9 mouse cellular contexts compared by ENCODE assay signal in genomic region chr19:37703902-37704509, GRCm38 (mm10). TPM values are rescaled to one million over a fixed set of nuclear protein-coding genes. Genes with fewer than 3 reads are reported as not detected.
DNase-seq lines count a peak whose midpoint lies in the region; ATAC-seq and TF ChIP-seq lines count a peak whose summit lies in the region.
"Had no signal": no experiment of that assay in that cellular context is flagged by ENCODE, and none has a peak within 500 bp of the region (broad histone marks: within the 10 kb centered on the region; RNA-seq: fewer than 3 reads in every experiment).

No protein-coding gene starts in this region.

- peaks cover 0 to 3% of the 10 kb centered on the region in 2 experiments; a peak in 2 of 4 replicates for H3K27me3 ChIP-seq in MEL (ENCODE audit: control insufficient read depth in 1 of 2, insufficient read depth in 2 of 2, low read length in 2 of 2)
- H3K27me3 ChIP-seq in forebrain, embryonic 13.5 days: peaks cover 66% of the 10 kb centered on the region
- H3K27me3 ChIP-seq in hindbrain, embryonic 15.5 days: peaks cover 48% of the 10 kb centered on the region
- peaks cover 7% of the 10 kb centered on the region; the same call in 1 of the 2 replicates for H3K27me3 ChIP-seq in small intestine, adult 2 months (ENCODE audit: control insufficient read depth, insufficient read depth, low read length)

- no peaks in the 10 kb centered on the region for H3K9me3 ChIP-seq in MEL (replicated peaks; ENCODE audit: insufficient read depth, low read length)
- no peaks in the 10 kb centered on the region for H3K9me3 ChIP-seq in forebrain, embryonic 13.5 days (replicated peaks)
- no peaks in the 10 kb centered on the region for H3K9me3 ChIP-seq in hindbrain, embryonic 15.5 days

- peak; percentile 41; the same call in 1 of the 2 replicates for ATAC-seq in forebrain, embryonic 13.5 days
- ATAC-seq in hindbrain, embryonic 15.5 days (ENCODE audit: low FRiP score, low read depth): peak; percentile 54; the same call in 1 of the 2 replicates
- no peak; the same call in 1 of the 2 replicates for ATAC-seq in monocyte, adult 5-6 weeks (replicated peaks; ENCODE audit: insufficient number of reproducible peaks, low FRiP score, low TSS enrichment, poor library complexity, severe bottlenecking)

- peak; percentile 61 for DNase-seq in MEL (ENCODE audit: low read depth, low spot score)
- DNase-seq in adrenal gland, postnatal 4 days (ENCODE audit: low spot score in 2 of 2): peak; percentile 38 to 50
- DNase-seq in left cerebral cortex, adult 18-20 months (ENCODE audit: low spot score in 2 of 2): peak; percentile 66 to 77
- DNase-seq in mesoderm, embryonic 11.5 days (ENCODE audit: low read depth, low spot score): peak; percentile 74

- H3K4me1 ChIP-seq in MEL (ENCODE audit: control insufficient read depth in 1 of 2, insufficient read depth in 2 of 2, low read length in 2 of 2): 0 out of 4 replicates have a peak, but pooled peaks cover 0 to 2% of the 10 kb centered on the region in 2 experiments
- peaks cover 3% of the 10 kb centered on the region for H3K4me1 ChIP-seq in forebrain, embryonic 13.5 days
- peaks cover 2% of the 10 kb centered on the region for H3K4me1 ChIP-seq in hindbrain, embryonic 15.5 days (replicated peaks)
- no peaks in the 10 kb centered on the region for H3K4me1 ChIP-seq in small intestine, adult 2 months (ENCODE audit: control insufficient read depth, insufficient read depth, insufficient read length, low read length)

- H3K27ac ChIP-seq in MEL (ENCODE audit: control insufficient read depth, low read depth, low read length): no peak overlapping the region
- no peak overlapping the region for H3K27ac ChIP-seq in forebrain, embryonic 13.5 days
- no peak overlapping the region for H3K27ac ChIP-seq in hindbrain, embryonic 15.5 days (replicated peaks)
- no peak overlapping the region for H3K27ac ChIP-seq in small intestine, adult 2 months (ENCODE audit: insufficient read depth, low read depth, low read length)

- peak; percentile 88 for TF ChIP-seq RAD21 in MEL (IDR thresholded peaks at IDR 0.05; ENCODE audit: low read depth, low read length)

- H3K4me2 ChIP-seq in forebrain, embryonic 13.5 days: no peak overlapping the region
- H3K4me2 ChIP-seq in hindbrain, embryonic 15.5 days: no peak overlapping the region

- no peak overlapping the region for H3K9ac ChIP-seq in MEL (ENCODE audit: control insufficient read depth, low read depth, low read length, poor library complexity, severe bottlenecking)
- H3K9ac ChIP-seq in forebrain, embryonic 13.5 days: no peak overlapping the region
- no peak overlapping the region for H3K9ac ChIP-seq in hindbrain, embryonic 15.5 days

- TF ChIP-seq CTCF in MEL (IDR thresholded peaks at IDR 0.05 in 2 of 3, conservative IDR thresholded peaks at IDR 0.05 in 1 of 3; ENCODE audit: control insufficient read depth in 1 of 3, insufficient read depth in 1 of 3, low read depth in 2 of 3, low read length in 3 of 3, poor library complexity in 1 of 3, severe bottlenecking in 1 of 3): peak; percentile 86 to 93 (median 93)
- TF ChIP-seq CTCF in small intestine, adult 2 months (IDR thresholded peaks at IDR 0.05; ENCODE audit: extremely low read depth, insufficient read length, insufficient replicate concordance, low read depth, low read length): peak; percentile 85; the same call in 1 of the 2 replicates

- no peaks in the 10 kb centered on the region for H3K79me2 ChIP-seq in MEL (ENCODE audit: control insufficient read depth, insufficient read depth, low read length, poor library complexity)

- peaks cover 0 to 2% of the 10 kb centered on the region in 2 experiments; a peak in 1 of 4 replicates for H3K36me3 ChIP-seq in MEL (ENCODE audit: control insufficient read depth in 1 of 2, insufficient read depth in 2 of 2, low read length in 2 of 2)
- no peaks in the 10 kb centered on the region for H3K36me3 ChIP-seq in forebrain, embryonic 13.5 days (ENCODE audit: poor library complexity, severe bottlenecking)
- no peaks in the 10 kb centered on the region for H3K36me3 ChIP-seq in hindbrain, embryonic 15.5 days
- no peaks in the 10 kb centered on the region for H3K36me3 ChIP-seq in small intestine, adult 2 months (ENCODE audit: control insufficient read depth, insufficient read depth, low read length)

- no peak overlapping the region for H3K4me3 ChIP-seq in MEL (ENCODE audit: control insufficient read depth in 1 of 2, insufficient read depth in 1 of 2, low read depth in 2 of 2, low read length in 2 of 2)
- H3K4me3 ChIP-seq in forebrain, embryonic 13.5 days: no peak overlapping the region
- no peak overlapping the region for H3K4me3 ChIP-seq in hindbrain, embryonic 15.5 days
- no peak overlapping the region for H3K4me3 ChIP-seq in small intestine, adult 2 months (ENCODE audit: low read depth, low read length)

- TF ChIP-seq POLR2A in MEL (IDR thresholded peaks at IDR 0.05; ENCODE audit: control insufficient read depth in 1 of 2, insufficient read depth in 1 of 2, low read depth in 1 of 2, low read length in 2 of 2, poor library complexity in 1 of 2): no peak
- TF ChIP-seq POLR2A in small intestine, adult 2 months (IDR thresholded peaks at IDR 0.05; ENCODE audit: low read depth, low read length): no peak

- WGBS in forebrain, embryonic 13.5 days: 14% methylated on average over 3 of the region's 3 CpGs
- 8% methylated on average over 3 of the region's 3 CpGs for WGBS in hindbrain, embryonic 15.5 days
- 5% methylated on average over 3 of the region's 3 CpGs for WGBS in small intestine, adult 2 months

- no peak for TF ChIP-seq EP300 in MEL (IDR thresholded peaks at IDR 0.05; ENCODE audit: low read depth in 1 of 2, low read length in 2 of 2)

TF ChIP-seq in MEL, 35 proteins besides CTCF, POLR2A, EP300 and RAD21:
- TF ChIP-seq ZC3H11A (IDR thresholded peaks at IDR 0.05; ENCODE audit: low read depth, low read length): peak; percentile 71
- TF ChIP-seq HCFC1 (IDR thresholded peaks at IDR 0.05; ENCODE audit: low read depth, low read length): no peak
- peak; percentile 92 for TF ChIP-seq SMC3 (IDR thresholded peaks at IDR 0.05; ENCODE audit: low read depth, low read length)

RNA-seq across cellular contexts. Expression of gene Cyp26a1, which starts 6.4 kb away (rescaled TPM):
- not detected in 2 replicates for total RNA-seq in MEL (2012; rRNA removed)
- not detected for polyA plus RNA-seq in MEL (2012; ENCODE audit: insufficient read depth in 1 of 2, insufficient read length in 2 of 2, low read depth in 1 of 2, low replicate concordance in 2 of 2, missing spikeins in 1 of 2)
- under 1 TPM in 1 of 2 experiments, not detected in 1; 0.36 TPM for total RNA-seq in adrenal gland, postnatal 4 days (2021)
- 0.15 TPM in 1 of 2 replicates, not detected in the other for polyA plus RNA-seq in forebrain, embryonic 13.5 days (2015; fragmentation: Nextera tagmentation; extraction: Ambion mirVana)
- polyA plus RNA-seq in hindbrain, embryonic 15.5 days (2015; fragmentation: Nextera tagmentation; extraction: Ambion mirVana): 0.22 TPM in 1 of 2 replicates, not detected in the other
- not detected for total RNA-seq in left cerebral cortex, adult 18-20 months (2021)
- polyA plus RNA-seq in small intestine, adult 2 months (2012; rRNA removed): 0.08 TPM in 1 of 2 replicates, not detected in the other
- 0.87 TPM in 1 of 3 replicates, not detected in the others for total RNA-seq in monocyte, adult 5-6 weeks (2017)

RNA-seq across cellular contexts. Expression of gene Cyp26c1, which starts 18.6 kb away (rescaled TPM):
- total RNA-seq in MEL (2012; rRNA removed): 0.08 TPM in 1 of 2 replicates, not detected in the other
- polyA plus RNA-seq in MEL (2012; ENCODE audit: insufficient read depth in 1 of 2, insufficient read length in 2 of 2, low read depth in 1 of 2, low replicate concordance in 2 of 2, missing spikeins in 1 of 2): not detected
- not detected for total RNA-seq in adrenal gland, postnatal 4 days (2021)
- not detected in 2 replicates for polyA plus RNA-seq in forebrain, embryonic 13.5 days (2015; fragmentation: Nextera tagmentation; extraction: Ambion mirVana)
- polyA plus RNA-seq in hindbrain, embryonic 15.5 days (2015; fragmentation: Nextera tagmentation; extraction: Ambion mirVana): not detected in 2 replicates
- total RNA-seq in left cerebral cortex, adult 18-20 months (2021): not detected
- polyA plus RNA-seq in small intestine, adult 2 months (2012; rRNA removed): 0.06 TPM in 1 of 2 replicates, not detected in the other
- total RNA-seq in monocyte, adult 5-6 weeks (2017): not detected in 3 replicates
- total RNA-seq: layer of hippocampus, adult 18-20 months had no signal
